Mouse (Mus musculus) CH12F3 (cell line): ENCODE data around the gene Olfr1302.

Experiments
- in situ Hi-C: fragments of 300-500 bp; cut with MboI; formaldehyde crosslinking; loops from 2 replicates; pipeline ENCODE4 v1.14.3; 2020; ENCODE audit warnings: low sequenced_read_pairs

Gene Olfr1302

DNA sequence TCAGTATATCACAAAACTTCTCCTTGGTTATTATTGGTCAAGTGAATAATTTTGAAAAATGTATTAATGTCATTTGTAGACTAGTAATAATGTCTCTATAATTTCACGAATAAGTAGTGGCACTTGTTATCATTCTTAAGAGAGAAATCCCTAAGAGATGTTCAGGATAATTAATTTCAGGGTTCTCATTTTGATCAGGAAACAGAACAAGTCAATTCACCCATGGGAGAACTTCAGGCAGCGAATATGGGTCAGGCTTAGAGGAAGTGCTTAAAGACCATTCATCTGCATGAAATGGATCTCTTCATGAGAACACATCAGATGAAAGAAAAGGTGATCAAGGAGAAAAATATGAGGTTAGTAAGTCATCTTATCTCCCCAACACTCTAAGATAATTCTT lies at the start of gene Olfr1302:
Gene Olfr1302 (plus strand): TSS at position 301 of the 400 bp plus-strand sequence.
- in situ Hi-C loops: no loop called here

DNA sequence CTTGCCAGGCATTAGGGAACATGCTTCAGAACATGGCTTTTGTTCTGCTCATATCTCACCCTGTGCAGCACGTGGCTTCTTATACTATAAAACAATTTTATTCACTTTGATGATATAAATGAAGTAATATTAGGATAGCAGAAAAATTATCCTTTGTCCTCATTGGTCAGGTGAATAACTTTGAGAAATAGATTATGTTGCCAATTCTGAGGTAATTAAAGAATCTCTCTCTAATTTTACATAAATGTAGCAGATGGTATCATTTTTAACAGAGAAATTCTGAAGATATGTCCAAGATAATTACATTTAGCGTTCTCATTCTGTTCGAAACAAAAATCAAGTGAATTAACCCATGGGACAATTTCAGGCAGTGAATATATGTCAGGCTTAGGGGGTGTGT lies 26.5 kb upstream of the Olfr1302 start, which contains the start of gene Olfr1301:
Gene Olfr1301 (plus strand): TSS at position 301 of the 400 bp plus-strand sequence.
- in situ Hi-C loops: no loop called here

DNA sequence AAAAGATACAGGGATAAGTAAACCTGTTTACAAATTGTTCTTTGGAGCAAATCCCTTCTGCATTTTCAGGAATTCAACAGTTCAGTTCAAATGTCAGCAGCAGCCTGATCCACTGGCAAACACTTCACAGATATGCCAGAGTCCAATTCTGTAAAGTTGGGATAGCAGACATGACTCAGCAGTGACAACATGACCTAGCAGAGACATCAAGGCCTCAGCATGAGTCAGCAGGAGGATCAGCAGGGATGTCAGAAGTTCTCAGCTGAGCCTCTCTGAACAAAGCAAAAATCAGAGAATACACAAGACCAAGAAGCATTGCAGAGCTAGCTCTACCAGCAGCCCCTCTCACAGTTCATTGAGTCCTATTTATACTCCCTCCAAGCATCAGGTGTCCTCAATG lies 35.7 kb downstream of the Olfr1302 start:
- in situ Hi-C loops: no loop called here

DNA sequence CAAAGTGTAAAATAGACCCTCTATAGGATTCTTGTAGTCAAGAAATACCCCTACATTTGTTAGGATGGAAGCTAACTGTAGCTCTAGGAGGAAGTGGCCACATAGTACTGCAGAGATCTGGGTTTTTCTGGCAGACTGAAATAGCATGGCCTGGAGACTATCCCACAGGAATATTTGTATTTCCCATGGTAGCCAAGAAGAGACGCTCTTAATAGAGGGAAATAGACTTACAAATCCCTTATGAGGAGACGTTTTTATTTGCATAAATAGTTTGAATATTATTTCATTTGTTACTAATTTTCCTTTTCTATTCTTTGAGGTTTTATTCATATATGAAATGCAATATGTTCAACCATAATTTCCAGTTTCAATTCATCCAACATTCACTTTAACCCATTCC lies 43.0 kb downstream of the Olfr1302 start, which contains the start of gene Olfr1303:
Gene Olfr1303 (minus strand): TSS at position 101 of the 400 bp plus-strand sequence.
- in situ Hi-C loops: no loop called here
